Mouse (Mus musculus) embryonic facial prominence, embryonic 11.5 days (tissue): ENCODE data around the gene Pign. TPM values are rescaled to one million over a fixed set of nuclear protein-coding genes. Genes with fewer than 3 reads are reported as not detected.

ENCODE experiments used
- ATAC-seq: fragments of 200-750 bp; cut with Nextera tagmentation; replicated peaks from 2 replicates; pipeline ENCODE4 v1.8.0; 2017; ENCODE audit warnings: low read depth; ENCODE audit not compliant: insufficient number of reproducible peaks, low FRiP score, low TSS enrichment
- DNase-seq: peaks from one replicate; pipeline ENCODE4 v3.0.0-alpha.2; 2015; ENCODE audit warnings: low spot score
- H3K27ac ChIP-seq: fragments of 300-500 bp; sonication (generic); replicated peaks from 2 replicates; pipeline ENCODE4 v1.5.1; 2014; ENCODE audit warnings: mild to moderate bottlenecking, low read depth, low read length, control low read depth
- H3K27me3 ChIP-seq: fragments of 300-500 bp; sonication (generic); 2 replicates; pipeline ENCODE4 v1.6.1; 2014; ENCODE audit warnings: mild to moderate bottlenecking, low read length, moderate library complexity, mixed read lengths; ENCODE audit not compliant: control insufficient read depth, insufficient read depth
- H3K36me3 ChIP-seq: fragments of 300-500 bp; sonication (generic); replicated peaks from 2 replicates; pipeline ENCODE4 v1.6.1; 2014; ENCODE audit warnings: low read depth, mild to moderate bottlenecking, low read length, moderate library complexity, mixed read lengths; ENCODE audit not compliant: control insufficient read depth, insufficient read depth
- H3K4me1 ChIP-seq: fragments of 300-500 bp; sonication (generic); 2 replicates; pipeline ENCODE4 v1.6.1; 2014; ENCODE audit warnings: low read length, mixed read lengths; ENCODE audit not compliant: control insufficient read depth, insufficient read depth
- H3K4me2 ChIP-seq: fragments of 300-500 bp; sonication (generic); 2 replicates; pipeline ENCODE4 v1.6.1; 2014; ENCODE audit warnings: low read depth, mild to moderate bottlenecking, control low read depth, low read length, moderate library complexity
- H3K4me3 ChIP-seq: fragments of 300-500 bp; sonication (generic); 2 replicates; pipeline ENCODE4 v1.5.1; 2014; ENCODE audit warnings: low read depth, low read length, control low read depth
- H3K9ac ChIP-seq: fragments of 300-500 bp; sonication (generic); replicated peaks from 2 replicates; pipeline ENCODE4 v1.6.1; 2014; ENCODE audit warnings: mild to moderate bottlenecking, control low read depth, low read length
- H3K9me3 ChIP-seq: fragments of 300-500 bp; sonication (generic); replicated peaks from 2 replicates; pipeline ENCODE4 v1.6.1; 2016; ENCODE audit warnings: mild to moderate bottlenecking, low read length, inconsistent platforms, mixed read lengths; ENCODE audit not compliant: control insufficient read depth
- WGBS: fragments of 180-500 bp; shearing (Covaris S2); extraction: QIAGEN DNeasy Blood & Tissue Kit; methylation state at CpG from one replicate; pipeline ENCODE4 v1.1.7; 2014; 5-methylcytosine and 5-hydroxymethylcytosine counted together
- polyA plus RNA-seq: library from polyadenylated mRNA; unstranded; fragments of >200 nt; fragmentation: Nextera tagmentation; extraction: Ambion mirVana; gene quantifications from 2 replicates; pipeline ENCODE4 v1.2.1, GENCODE M21; 2014

Gene Pign
- polyA plus RNA-seq: 12.6 and 14.9 TPM in 2 replicates

DNA sequence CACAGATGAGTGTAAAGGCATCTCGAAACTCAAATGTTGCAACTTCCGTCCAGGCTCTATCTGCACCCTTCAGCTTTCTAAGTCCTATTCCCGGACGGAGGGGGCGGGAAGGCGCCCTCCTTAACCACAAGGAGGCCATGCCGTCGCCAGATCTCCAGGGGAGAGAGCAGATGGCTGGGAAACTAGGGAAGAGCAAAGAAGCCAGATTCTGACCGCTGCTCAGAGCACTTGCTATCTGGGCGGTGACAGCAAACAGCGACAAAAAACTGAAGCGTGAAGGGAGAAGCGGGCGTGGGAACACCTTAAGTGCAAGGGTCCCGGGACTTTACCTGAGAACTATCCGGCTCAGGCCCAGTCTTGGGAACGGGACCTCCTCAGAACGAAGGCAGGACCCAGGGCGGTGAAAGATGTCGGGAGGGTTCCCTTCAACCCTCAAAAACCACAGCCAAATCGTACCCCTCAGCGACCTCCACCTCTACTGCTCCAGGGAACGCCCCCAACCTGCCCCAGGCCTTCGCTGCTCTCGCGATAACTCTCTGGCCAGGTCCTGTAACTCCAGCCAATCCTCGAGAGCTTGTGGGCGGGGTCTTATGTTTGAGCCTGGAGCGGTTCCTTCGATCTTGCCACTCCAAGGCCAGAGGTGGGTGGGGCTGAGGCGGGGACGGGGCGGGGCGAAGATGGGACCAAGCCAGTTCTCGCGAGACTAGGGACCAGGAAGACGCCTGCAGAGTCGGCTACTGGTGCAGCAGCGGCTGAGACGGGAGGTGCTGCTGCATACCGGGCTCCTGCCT lies at the start of gene Pign, which contains the start of gene Relch:
Gene Pign (minus strand): TSS at position 507 of the 791 bp plus-strand sequence.
Gene Relch (plus strand): TSS at position 691 of the 791 bp plus-strand sequence.
- Histone ChIP-seq H3K27me3 (no peaks in the 10 kb centered on the region), H3K9me3 (no peaks in the 10 kb centered on the region), H3K4me2 (peak within 1 kb of the TSS; percentile 88), H3K9ac (peak within 1 kb of the TSS; percentile 74), H3K27ac (peak within 1 kb of the TSS; percentile 52; the same call in 1 of the 2 replicates), H3K36me3 (no peaks in the 10 kb centered on the region), H3K4me1 (no peaks in the 10 kb centered on the region), H3K4me3 (peak within 1 kb of the TSS; percentile 95)
- DNase-seq (peak; percentile 100), ATAC-seq (peak; percentile 98)
- under 1% methylated on average over 41 of the region's 41 CpGs for WGBS

DNA sequence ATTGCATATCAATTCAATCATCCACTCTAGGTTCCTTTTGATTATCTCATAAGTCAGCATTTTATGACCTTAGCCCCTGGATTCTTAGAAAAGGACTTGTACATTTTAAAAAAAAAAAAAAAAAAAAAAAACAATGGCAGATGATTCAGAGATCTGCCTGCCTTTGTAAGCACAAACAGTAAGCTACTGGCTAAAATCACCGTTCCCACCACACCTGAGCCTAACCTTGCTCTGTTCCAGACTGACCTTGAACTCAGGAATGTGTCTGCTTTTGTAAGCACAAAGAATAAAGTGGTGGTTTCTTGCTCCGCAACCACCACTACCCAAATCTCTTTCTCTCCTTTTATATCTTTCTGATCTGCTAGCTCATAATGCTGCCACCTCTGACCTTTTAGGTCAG lies 49.3 kb upstream of the Pign start:
- WGBS: 91% methylated on average over 2 of the region's 2 CpGs
- Histone ChIP-seq H3K4me1 (no peaks in the 10 kb centered on the region), H3K9ac (no peak overlapping the region), H3K9me3 (no peaks in the 10 kb centered on the region), H3K36me3 (no peaks in the 10 kb centered on the region), H3K27ac (no peak overlapping the region), H3K4me3 (no peak overlapping the region), H3K27me3 (no peaks in the 10 kb centered on the region), H3K4me2 (no peak overlapping the region)
- no peak for ATAC-seq
- DNase-seq: no peak

DNA sequence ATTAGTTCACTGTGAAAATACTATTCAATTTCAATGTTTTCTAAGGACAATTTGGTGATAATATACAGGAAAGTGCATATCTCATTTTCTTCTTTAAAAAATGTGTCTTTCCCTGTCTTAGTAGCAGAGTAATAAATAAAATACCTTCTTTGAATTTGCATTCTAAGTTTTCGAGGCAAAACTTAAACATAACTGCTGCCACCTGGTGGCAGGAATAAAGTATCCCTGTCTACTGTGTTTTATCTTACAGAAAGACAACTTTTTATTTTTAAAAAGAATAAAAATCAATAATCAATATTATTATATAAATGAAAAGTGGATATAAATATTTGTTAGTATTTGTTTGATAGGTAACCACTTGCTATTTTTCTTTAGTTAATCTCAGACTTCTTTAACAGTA lies 47.8 kb upstream of the Pign start:
- Histone ChIP-seq H3K9ac (no peak overlapping the region), H3K4me2 (no peak overlapping the region), H3K4me3 (no peak overlapping the region), H3K27me3 (no peaks in the 10 kb centered on the region), H3K4me1 (no peaks in the 10 kb centered on the region), H3K27ac (no peak overlapping the region), H3K36me3 (no peaks in the 10 kb centered on the region), H3K9me3 (no peaks in the 10 kb centered on the region)
- peak; percentile 57 for DNase-seq
- 60% methylated on average over 1 of the region's 1 CpGs for WGBS
- no peak for ATAC-seq

DNA sequence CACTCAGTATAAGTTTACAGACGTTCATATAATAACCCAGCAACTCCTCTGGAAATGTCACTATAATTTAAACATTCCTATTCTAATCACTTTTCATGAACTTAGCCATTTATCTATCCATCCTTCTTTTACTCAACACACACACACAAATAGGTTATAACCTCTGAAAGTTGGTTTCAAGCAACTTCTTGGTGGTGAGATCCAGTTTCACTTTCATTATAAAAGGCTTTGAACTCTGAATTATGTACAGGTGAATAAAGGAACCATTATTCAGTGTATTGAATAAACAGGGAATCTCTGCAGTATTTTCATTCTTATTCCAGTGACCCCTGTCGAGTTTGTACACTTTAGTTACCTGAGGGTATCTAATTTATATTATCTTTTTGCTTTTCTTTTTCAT lies 45.9 kb upstream of the Pign start:
- no peak overlapping the region for H3K4me3 ChIP-seq
- no peaks in the 10 kb centered on the region for H3K9me3 ChIP-seq
- H3K4me1 ChIP-seq: no peaks in the 10 kb centered on the region
- 77% methylated on average over 2 of the region's 2 CpGs for WGBS
- no peaks in the 10 kb centered on the region for H3K36me3 ChIP-seq
- ATAC-seq: no peak
- no peaks in the 10 kb centered on the region for H3K27me3 ChIP-seq
- H3K9ac ChIP-seq: no peak overlapping the region
- no peak for DNase-seq
- H3K4me2 ChIP-seq: no peak overlapping the region
- no peak overlapping the region for H3K27ac ChIP-seq

DNA sequence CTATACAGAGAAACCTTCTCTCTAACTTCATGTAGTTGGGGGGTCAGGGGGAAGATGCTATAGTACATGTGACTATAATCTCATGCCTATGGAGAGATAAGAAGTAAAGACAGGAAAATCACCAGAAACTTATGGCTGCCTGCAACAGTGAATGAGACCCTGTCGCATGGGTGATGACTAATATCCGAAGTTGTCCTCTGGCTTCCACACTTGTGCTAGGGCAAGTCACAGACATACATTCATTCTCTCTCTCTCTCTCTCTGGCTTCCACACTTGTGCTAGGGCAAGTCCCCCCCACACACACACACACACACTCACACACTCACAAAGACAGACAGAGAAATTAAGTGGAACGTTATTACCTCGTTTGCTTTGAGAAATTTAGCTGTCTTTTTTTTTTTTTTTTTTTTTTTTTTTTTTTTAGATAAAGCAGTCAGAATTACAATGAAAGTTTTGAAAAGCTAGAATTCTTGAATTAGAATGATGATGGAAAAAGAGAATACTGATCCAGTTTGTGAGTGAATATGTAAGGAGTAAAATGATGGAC lies 37.6 kb upstream of the Pign start:
- Histone ChIP-seq H3K4me2 (no peak overlapping the region), H3K9me3 (no peaks in the 10 kb centered on the region), H3K4me3 (no peak overlapping the region), H3K27me3 (no peaks in the 10 kb centered on the region), H3K9ac (no peak overlapping the region), H3K4me1 (no peaks in the 10 kb centered on the region), H3K36me3 (no peaks in the 10 kb centered on the region), H3K27ac (no peak overlapping the region)
- ATAC-seq: no peak
- no peak for DNase-seq
- WGBS: 91% methylated on average over 4 of the region's 4 CpGs

DNA sequence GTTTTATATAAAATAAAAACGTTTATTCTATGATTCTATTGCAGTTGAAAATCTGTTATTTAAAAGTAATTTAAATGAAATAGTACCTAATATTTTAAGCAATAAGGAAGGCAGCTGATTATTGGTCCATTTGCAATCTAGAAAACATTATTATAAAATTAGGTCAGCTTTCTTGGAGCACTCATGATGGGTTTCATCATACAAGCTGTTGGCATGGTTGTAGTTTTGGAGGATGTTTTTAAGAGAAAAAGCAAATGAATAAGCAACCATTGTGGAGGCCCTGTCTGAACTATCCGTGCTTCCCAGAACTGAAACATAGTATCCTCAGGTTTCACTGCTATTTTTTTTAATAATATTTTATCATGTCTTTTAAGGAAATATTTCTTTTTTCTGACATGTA lies 32.1 kb upstream of the Pign start:
- no peak overlapping the region for H3K4me2 ChIP-seq
- H3K27ac ChIP-seq: no peak overlapping the region
- ATAC-seq: no peak
- no peaks in the 10 kb centered on the region for H3K27me3 ChIP-seq
- H3K9me3 ChIP-seq: no peaks in the 10 kb centered on the region
- no peak overlapping the region for H3K4me3 ChIP-seq
- DNase-seq: no peak
- WGBS: 83% methylated on average over 2 of the region's 2 CpGs
- H3K9ac ChIP-seq: no peak overlapping the region
- H3K4me1 ChIP-seq: no peaks in the 10 kb centered on the region
- H3K36me3 ChIP-seq: no peaks in the 10 kb centered on the region

DNA sequence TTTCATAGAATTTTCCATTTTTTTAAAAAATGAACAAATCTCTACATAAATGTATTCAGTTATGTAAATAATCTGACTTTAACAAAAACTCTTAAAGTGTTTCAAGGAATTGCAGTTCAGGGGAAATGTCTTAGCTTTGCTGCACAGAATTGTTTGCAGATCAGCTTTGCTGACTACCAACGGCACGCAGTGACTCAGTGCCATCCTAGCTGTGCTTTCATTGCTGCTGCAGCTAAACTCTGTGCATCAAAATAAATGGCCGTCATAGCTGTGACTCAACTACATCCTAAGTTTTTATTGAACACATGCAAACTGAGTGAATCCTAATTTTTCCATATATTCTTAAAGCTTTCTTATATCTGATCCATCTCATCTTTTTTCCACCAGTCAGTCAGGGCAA lies 22.0 kb upstream of the Pign start:
- Histone ChIP-seq H3K9ac (no peak overlapping the region), H3K4me2 (no peak overlapping the region), H3K36me3 (no peaks in the 10 kb centered on the region), H3K27me3 (no peaks in the 10 kb centered on the region), H3K4me1 (no peaks in the 10 kb centered on the region), H3K4me3 (no peak overlapping the region), H3K27ac (no peak overlapping the region), H3K9me3 (no peaks in the 10 kb centered on the region)
- WGBS: 89% methylated on average over 3 of the region's 3 CpGs
- ATAC-seq (no peak), DNase-seq (no peak)

DNA sequence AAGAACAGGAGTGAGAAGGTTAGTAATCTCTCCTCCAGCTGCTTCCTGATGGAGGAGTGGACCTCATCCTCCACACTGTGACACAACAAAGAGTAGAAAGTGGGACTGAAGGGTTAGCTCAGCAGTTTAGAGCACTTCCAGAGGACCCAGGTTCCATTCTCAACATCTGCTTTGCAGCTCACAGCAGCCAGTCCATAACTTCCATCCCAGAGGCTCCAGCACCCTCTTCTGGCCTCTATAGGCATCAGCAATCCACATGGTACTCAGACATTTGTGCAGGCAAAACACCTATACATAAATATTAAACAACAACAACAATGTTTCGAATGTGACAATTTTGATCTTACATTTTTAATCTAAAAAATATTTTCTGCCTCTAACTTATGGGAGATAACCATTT lies 17.1 kb upstream of the Pign start:
- DNase-seq (peak; percentile 24), ATAC-seq (no peak)
- no peak overlapping the region for H3K4me2 ChIP-seq
- H3K27me3 ChIP-seq: no peaks in the 10 kb centered on the region
- no peaks in the 10 kb centered on the region for H3K4me1 ChIP-seq
- H3K9me3 ChIP-seq: no peaks in the 10 kb centered on the region
- H3K9ac ChIP-seq: no peak overlapping the region
- H3K27ac ChIP-seq: no peak overlapping the region
- WGBS: 89% methylated on average over 1 of the region's 1 CpGs
- H3K36me3 ChIP-seq: no peaks in the 10 kb centered on the region
- no peak overlapping the region for H3K4me3 ChIP-seq
